Mouse (Mus musculus) liver, embryonic 11.5 days (tissue): ENCODE measurements around the gene Rpl41. TPM values are rescaled to one million over a fixed set of nuclear protein-coding genes. Genes with fewer than 3 reads are reported as not detected.
"Not testable (repeated sequence)": the region's sequence is repeated elsewhere in the genome, so short reads cannot be mapped to it uniquely, and the experiment has no call there.

ENCODE experiments used
- ATAC-seq: fragments of 200-750 bp; cut with Nextera tagmentation; replicated peaks from 2 replicates; pipeline ENCODE4 v1.8.0; 2017; ENCODE audit warnings: moderate number of reproducible peaks, mild to moderate bottlenecking, moderate TSS enrichment, moderate library complexity; ENCODE audit not compliant: low FRiP score
- DNase-seq: peaks from one replicate; pipeline ENCODE4 v3.0.0-alpha.2; 2017; ENCODE audit warnings: low spot score
- H3K27ac ChIP-seq: fragments of 300-500 bp; sonication (generic); 2 replicates; pipeline ENCODE4 v1.5.1; 2014; ENCODE audit warnings: mild to moderate bottlenecking, low read depth, low read length, control low read depth
- H3K27me3 ChIP-seq: fragments of 300-500 bp; sonication (generic); replicated peaks from 2 replicates; pipeline ENCODE4 v1.6.1; 2014; ENCODE audit warnings: low read length, mixed read lengths; ENCODE audit not compliant: control insufficient read depth, insufficient read depth
- H3K36me3 ChIP-seq: fragments of 300-500 bp; sonication (generic); 2 replicates; pipeline ENCODE4 v1.6.1; 2014; ENCODE audit warnings: mild to moderate bottlenecking, low read length, moderate library complexity, mixed read lengths; ENCODE audit not compliant: control insufficient read depth, insufficient read depth
- H3K4me1 ChIP-seq: fragments of 300-500 bp; sonication (generic); replicated peaks from 2 replicates; pipeline ENCODE4 v1.6.1; 2014; ENCODE audit warnings: low read length, mixed read lengths; ENCODE audit not compliant: control insufficient read depth, insufficient read depth
- H3K4me2 ChIP-seq: fragments of 300-500 bp; sonication (generic); 2 replicates; pipeline ENCODE4 v1.6.1; 2014; ENCODE audit warnings: mild to moderate bottlenecking, control low read depth, moderate library complexity
- H3K4me3 ChIP-seq: fragments of 300-500 bp; sonication (generic); 2 replicates; pipeline ENCODE4 v1.5.1; 2014; ENCODE audit warnings: low read depth, low read length, control low read depth
- H3K9ac ChIP-seq: fragments of 300-500 bp; sonication (generic); 2 replicates; pipeline ENCODE4 v1.6.1; 2014; ENCODE audit warnings: low read depth, low read length, control low read depth
- H3K9me3 ChIP-seq: fragments of 300-500 bp; sonication (generic); 2 replicates; pipeline ENCODE4 v1.6.1; 2016; ENCODE audit warnings: low read length, inconsistent platforms, mixed read lengths; ENCODE audit not compliant: control insufficient read depth
- WGBS: fragments of 180-500 bp; shearing (Covaris S2); extraction: QIAGEN DNeasy Blood & Tissue Kit; methylation state at CpG from one replicate; pipeline ENCODE4 v1.1.7; 2014; 5-methylcytosine and 5-hydroxymethylcytosine counted together
- polyA plus RNA-seq: library from polyadenylated mRNA; unstranded; fragments of >200 nt; fragmentation: Nextera tagmentation; extraction: Ambion mirVana; gene quantifications from 2 replicates; pipeline ENCODE4 v1.2.1, GENCODE M21; 2014

Gene Rpl41
- polyA plus RNA-seq, 1 experiment from 2014 or later, result 3,859 TPM

- Histone ChIP-seq H3K4me1 (peaks cover 9% of the 10 kb centered on the region; the same call in 1 of the 2 replicates), H3K9me3 (no peaks in the 10 kb centered on the region), H3K4me3 (peak within 1 kb of the TSS; percentile 91), H3K27me3 (no peaks in the 10 kb centered on the region), H3K36me3 (peaks cover 18% of the 10 kb centered on the region), H3K4me2 (peak within 1 kb of the TSS; percentile 76), H3K9ac (peak within 1 kb of the TSS; percentile 97), H3K27ac (peak within 1 kb of the TSS; percentile 89)
- under 1% methylated on average over 58 of the region's 58 CpGs for WGBS
- ATAC-seq (peak; percentile 99), DNase-seq (peak; percentile 100)
These were observed 16.9 kb upstream of the Rpl41 start, which contains the start of gene Pa2g4 for GRCm38 (mm10) chr10:128565788-128566531. TSS of gene Pa2g4 (minus strand) at chr10:128565987.

DNA sequence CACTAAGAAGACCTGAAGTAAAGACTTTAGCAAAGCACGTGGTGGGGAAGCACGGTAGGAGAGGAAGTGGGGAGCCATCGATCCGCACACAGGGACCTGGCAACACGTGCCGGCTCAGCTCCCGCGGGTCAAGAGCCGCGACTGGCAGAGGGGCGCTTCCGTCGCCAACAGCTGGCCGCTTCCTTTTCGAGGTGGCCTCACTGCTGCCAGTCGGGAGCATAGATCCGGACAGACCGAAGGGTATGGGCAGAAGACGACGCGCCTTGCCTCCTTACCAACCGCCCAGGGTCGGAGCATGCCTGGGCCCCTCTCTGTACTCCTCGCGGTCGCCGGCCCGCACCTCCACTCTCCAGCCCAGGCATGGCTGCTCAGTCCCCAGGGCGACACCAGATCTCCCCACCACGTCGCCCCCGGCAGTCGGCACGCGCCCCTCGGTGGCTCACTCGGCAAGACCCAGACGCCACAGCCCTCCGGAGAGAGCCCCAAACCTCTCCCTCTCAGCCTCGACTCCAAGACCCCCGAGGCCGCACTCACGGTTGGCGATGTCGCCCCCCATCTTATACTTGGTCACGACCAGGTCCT, 16.2 kb upstream of the Rpl41 start:
- H3K4me3 ChIP-seq, result peak overlapping the region; percentile 91
- no peaks in the 10 kb centered on the region for H3K27me3 ChIP-seq
- peak overlapping the region; percentile 89 for H3K27ac ChIP-seq
- peaks cover 9% of the 10 kb centered on the region; the same call in 1 of the 2 replicates for H3K4me1 ChIP-seq
- DNase-seq (peak; percentile 74), ATAC-seq (peak; percentile 28)
- peak overlapping the region; percentile 76 for H3K4me2 ChIP-seq
- 1% methylated on average over 46 of the region's 46 CpGs for WGBS
- H3K9ac ChIP-seq, result peak overlapping the region; percentile 97
- H3K9me3 ChIP-seq, result no peaks in the 10 kb centered on the region
- peaks cover 25% of the 10 kb centered on the region for H3K36me3 ChIP-seq

DNA sequence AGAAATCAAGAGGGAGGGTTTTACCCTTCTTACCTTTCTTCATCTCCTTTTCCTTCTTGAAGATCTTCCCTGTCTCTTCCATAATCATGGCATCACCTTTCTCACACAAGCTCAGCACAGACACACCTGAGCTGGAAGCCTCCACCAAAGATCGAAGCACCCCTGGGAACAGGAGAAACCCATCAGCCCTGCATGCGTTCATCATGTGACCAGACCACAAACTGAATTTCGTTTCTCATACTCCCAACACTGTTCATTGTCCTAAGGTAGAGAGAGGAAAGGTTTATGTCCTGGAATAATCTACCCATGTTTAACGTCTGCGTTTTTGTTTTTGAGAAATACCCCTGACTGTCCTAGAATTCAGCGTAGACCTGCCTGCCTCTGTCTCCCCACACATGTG, 14.4 kb upstream of the Rpl41 start:
- Histone ChIP-seq H3K4me2 (peak overlapping the region; percentile 76), H3K36me3 (peaks cover 42% of the 10 kb centered on the region), H3K27me3 (no peaks in the 10 kb centered on the region), H3K4me3 (peak overlapping the region; percentile 91), H3K9ac (peak overlapping the region; percentile 8; the same call in 1 of the 2 replicates), H3K9me3 (no peaks in the 10 kb centered on the region), H3K4me1 (peaks cover 9% of the 10 kb centered on the region; the same call in 1 of the 2 replicates), H3K27ac (no peak overlapping the region)
- DNase-seq (no peak), ATAC-seq (no peak)
- WGBS, result 87% methylated on average over 6 of the region's 6 CpGs

DNA sequence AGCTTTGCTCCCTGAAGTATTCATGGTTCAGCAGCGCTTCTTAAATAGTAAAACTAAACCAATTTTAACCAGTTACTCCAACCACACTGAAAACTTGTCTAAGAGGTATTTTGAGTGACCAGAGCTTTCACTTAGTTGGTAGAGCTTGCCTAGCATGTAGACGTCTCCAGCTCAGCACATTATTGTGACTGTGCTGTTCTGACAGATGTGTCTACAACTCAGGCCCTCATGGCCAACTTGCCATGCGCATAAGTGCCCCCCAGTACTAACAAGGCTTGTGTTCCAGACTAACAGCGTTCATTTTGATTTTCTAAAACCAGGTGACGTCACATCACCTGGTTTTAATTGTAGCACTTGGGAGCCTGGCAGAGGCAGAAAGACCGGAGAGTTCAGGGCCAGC, 7.9 kb upstream of the Rpl41 start:
- no peak overlapping the region for H3K4me3 ChIP-seq
- H3K9ac ChIP-seq, result no peak overlapping the region
- H3K36me3 ChIP-seq, result peaks cover 42% of the 10 kb centered on the region
- no peak overlapping the region for H3K27ac ChIP-seq
- no peak for ATAC-seq
- no peak for DNase-seq
- 85% methylated on average over 6 of the region's 6 CpGs for WGBS
- H3K4me2 ChIP-seq, result no peak overlapping the region
- no peaks in the 10 kb centered on the region for H3K9me3 ChIP-seq
- H3K4me1 ChIP-seq, result no peaks in the 10 kb centered on the region
- no peaks in the 10 kb centered on the region for H3K27me3 ChIP-seq

DNA sequence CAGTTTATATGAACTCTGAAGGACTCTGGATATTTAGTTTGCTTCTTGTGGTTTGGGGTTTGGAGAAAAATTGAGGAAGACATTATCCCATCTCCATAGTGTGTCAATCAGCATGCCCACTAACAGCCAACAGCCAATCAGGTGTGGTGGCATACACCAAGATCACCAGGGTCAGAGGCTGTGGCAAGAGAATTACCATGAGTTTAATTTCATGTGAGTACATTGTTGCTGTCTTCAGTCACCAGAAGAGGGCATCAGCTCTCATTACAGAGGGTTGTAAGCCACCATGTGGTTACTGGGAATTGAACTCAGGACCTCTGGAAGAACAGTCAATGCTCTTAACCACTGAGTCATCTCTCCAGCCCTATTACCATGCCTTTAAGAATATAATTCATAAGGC, 7.2 kb upstream of the Rpl41 start:
- Histone ChIP-seq H3K27ac (no peak overlapping the region), H3K36me3 (peaks cover 37% of the 10 kb centered on the region), H3K4me1 (no peaks in the 10 kb centered on the region), H3K9ac (no peak overlapping the region), H3K4me2 (no peak overlapping the region), H3K4me3 (no peak overlapping the region), H3K9me3 (no peaks in the 10 kb centered on the region), H3K27me3 (no peaks in the 10 kb centered on the region)
- DNase-seq, result no peak
- no peak; the same call in 1 of the 2 replicates for ATAC-seq

DNA sequence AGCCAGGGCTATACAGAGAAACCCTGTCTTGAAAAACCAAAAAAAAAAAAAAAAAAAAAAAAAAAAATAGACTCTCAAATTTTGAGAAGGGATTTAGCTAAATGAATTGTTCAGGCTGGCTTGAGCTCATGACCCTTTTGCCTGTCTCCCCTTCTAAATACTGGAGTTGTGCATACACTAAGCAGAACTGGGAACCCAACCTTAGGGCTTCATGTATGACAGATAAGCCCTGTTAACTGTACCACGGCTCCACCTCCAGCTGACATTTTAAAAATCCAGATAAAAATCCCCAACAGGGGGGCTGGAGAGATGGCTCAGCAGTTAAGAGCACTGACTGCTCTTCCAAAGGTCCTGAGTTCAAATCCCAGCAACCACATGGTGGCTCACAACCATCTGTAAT, 6.5 kb upstream of the Rpl41 start:
- H3K9me3 ChIP-seq, H3K27me3 ChIP-seq, DNase-seq, H3K4me3 ChIP-seq, H3K27ac ChIP-seq, H3K4me1 ChIP-seq, H3K9ac ChIP-seq, H3K4me2 ChIP-seq: not testable (repeated sequence)
- WGBS, result 71% methylated on average over 1 of the region's 1 CpGs
- peaks cover 31% of the 10 kb centered on the region for H3K36me3 ChIP-seq
- ATAC-seq, result 0 out of 2 replicates have a peak, but pooled peaks have one; percentile 24

GRCm38 (mm10) chr10:128550144-128550823, 1.2 kb upstream of the Rpl41 start:
- 68% methylated on average over 11 of the region's 11 CpGs for WGBS
- H3K4me2 ChIP-seq, result not testable (repeated sequence)

DNA sequence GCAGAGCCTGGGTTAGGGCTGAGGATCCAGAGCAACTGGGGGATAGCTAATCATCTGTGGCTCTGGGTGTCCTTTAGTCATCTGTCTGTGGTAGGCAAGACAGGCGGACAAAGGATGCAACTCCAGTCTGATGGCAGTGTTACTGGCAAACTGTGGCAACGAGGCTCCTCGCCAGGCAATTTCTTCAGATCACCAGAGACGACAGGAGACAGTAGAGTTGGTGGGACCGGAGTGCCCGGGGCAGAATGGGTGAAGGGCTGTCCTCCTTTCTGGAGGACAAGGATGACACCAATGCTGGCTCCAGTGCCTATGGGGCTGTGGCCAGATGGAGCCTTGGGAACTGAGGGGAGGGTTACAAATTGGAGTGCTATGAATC, 565 bp upstream of the Rpl41 start:
- WGBS, result 58% methylated on average over 6 of the region's 6 CpGs
- not testable (repeated sequence) for ATAC-seq, H3K27me3 ChIP-seq, H3K9me3 ChIP-seq, H3K36me3 ChIP-seq, DNase-seq, H3K4me1 ChIP-seq
- peak overlapping the region; percentile 49 for H3K27ac ChIP-seq
- peak overlapping the region; percentile 53; the same call in 1 of the 2 replicates for H3K9ac ChIP-seq
- H3K4me3 ChIP-seq, result 0 out of 2 replicates have a peak overlapping the region, but pooled peaks have one; percentile 8
- H3K4me2 ChIP-seq, result peak overlapping the region; percentile 78

More at GRCm38 (mm10) chr10:128550144-128550823, 1.2 kb upstream of the Rpl41 start:
- not testable (repeated sequence) for H3K4me1 ChIP-seq, H3K9ac ChIP-seq, H3K4me3 ChIP-seq, H3K9me3 ChIP-seq, H3K27ac ChIP-seq, H3K27me3 ChIP-seq, H3K36me3 ChIP-seq, DNase-seq, ATAC-seq
